8 mouse cellular contexts compared by ENCODE assay signal in the genomic region with DNA sequence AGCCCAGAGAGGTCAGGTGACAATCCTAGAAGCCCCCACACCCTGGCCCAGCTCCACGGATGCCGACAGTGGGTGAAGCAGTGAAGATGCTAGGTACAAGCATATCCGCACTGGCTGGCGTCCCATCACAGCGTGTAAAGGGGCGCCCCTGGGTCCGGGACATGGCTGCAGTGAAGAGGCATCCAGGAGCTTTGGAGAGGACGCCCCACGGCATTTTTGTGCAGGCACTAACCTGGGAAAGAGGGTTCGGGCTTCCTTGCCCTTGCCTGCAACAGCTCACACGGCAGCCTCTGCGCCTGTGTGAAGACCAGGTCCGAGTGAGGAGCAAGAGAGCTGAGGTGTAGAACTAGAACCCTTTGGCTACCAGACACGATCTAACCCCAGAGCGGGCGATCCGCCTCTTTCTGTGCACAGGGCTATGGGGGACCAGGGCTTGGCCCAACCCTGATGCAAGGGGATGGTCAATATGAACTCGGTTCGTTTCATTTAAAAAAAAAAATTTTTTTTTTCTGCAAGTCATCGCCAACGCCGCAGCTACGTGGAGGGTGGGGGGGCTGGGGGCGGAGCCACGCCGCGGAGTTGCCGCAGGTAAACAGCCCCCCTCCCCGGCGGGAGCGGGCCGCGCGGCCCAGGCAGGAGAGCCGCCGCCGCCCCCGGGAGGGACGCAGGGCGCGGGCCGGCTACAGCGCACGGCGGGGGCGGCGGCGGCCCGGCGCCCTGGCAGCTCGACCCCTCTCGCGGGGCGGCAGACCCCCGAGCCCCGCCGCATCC. TPM values are rescaled to one million over a fixed set of nuclear protein-coding genes. Genes with fewer than 3 reads are reported as not detected.
DNase-seq lines count a peak whose midpoint lies in the region; ATAC-seq and TF ChIP-seq lines count a peak whose summit lies in the region.

A gene (plus strand): TSS at position 574 of the 771 bp plus-strand sequence.

- ATAC-seq in intestine, embryonic 15.5 days = peak; percentile 35; the same call in 1 of the 2 replicates

- no peak for TF ChIP-seq CTCF in lung, adult 2 months (IDR thresholded peaks at IDR 0.05; ENCODE audit: insufficient read depth, low read length)
- no peak for TF ChIP-seq CTCF in cerebellum, adult 2 months (IDR thresholded peaks at IDR 0.05; ENCODE audit: borderline replicate concordance, insufficient read depth, low read depth, low read length)
- TF ChIP-seq CTCF in embryonic fibroblast, embryonic 13.5 days (IDR thresholded peaks at IDR 0.05; ENCODE audit: borderline replicate concordance, insufficient read depth, low read length) = no peak

- H3K4me3 ChIP-seq in lung, adult 2 months (replicated peaks; ENCODE audit: extremely low read depth, low read depth, low read length) = peak within 1 kb of the TSS; percentile 54
- H3K4me3 ChIP-seq in cerebellum, adult 2 months (replicated peaks; ENCODE audit: insufficient read depth, low read depth, low read length) = peak within 1 kb of the TSS; percentile 72
- H3K4me3 ChIP-seq in embryonic fibroblast, embryonic 13.5 days (ENCODE audit: insufficient read depth, low read length) = peak within 1 kb of the TSS; percentile 8
- H3K4me3 ChIP-seq in intestine, embryonic 15.5 days (replicated peaks) = peak within 1 kb of the TSS; percentile 57

- H3K9me3 ChIP-seq in intestine, embryonic 15.5 days = no peaks in the 10 kb centered on the region

- no peaks in the 10 kb centered on the region for H3K27me3 ChIP-seq in cerebellum, adult 2 months (ENCODE audit: control insufficient read depth, insufficient read depth, low read length)
- H3K27me3 ChIP-seq in intestine, embryonic 15.5 days (replicated peaks) = peaks cover 27% of the 10 kb centered on the region

- 2% methylated on average over 36 of the region's 57 CpGs for WGBS in lung, adult 2 months
- WGBS in cerebellum, adult 2 months = under 1% methylated on average over 57 of the region's 57 CpGs
- WGBS in intestine, embryonic 15.5 days = 1% methylated on average over 49 of the region's 57 CpGs

- H3K4me1 ChIP-seq in lung, adult 2 months (ENCODE audit: control insufficient read depth, insufficient read depth, low read length) = peaks cover 2% of the 10 kb centered on the region; the same call in 1 of the 2 replicates
- peaks cover 32% of the 10 kb centered on the region for H3K4me1 ChIP-seq in cerebellum, adult 2 months (ENCODE audit: control insufficient read depth, insufficient read depth, low read length)
- H3K4me1 ChIP-seq in embryonic fibroblast, embryonic 13.5 days (ENCODE audit: control insufficient read depth, insufficient read depth, low read length) = no peaks in the 10 kb centered on the region
- no peaks in the 10 kb centered on the region; the same call in 1 of the 2 replicates for H3K4me1 ChIP-seq in intestine, embryonic 15.5 days (replicated peaks)

- TF ChIP-seq POLR2A in lung, adult 2 months (IDR thresholded peaks at IDR 0.05; ENCODE audit: borderline replicate concordance, extremely low read depth, low read depth, low read length) = no peak
- peak; percentile 60; the same call in 1 of the 2 replicates for TF ChIP-seq POLR2A in cerebellum, adult 2 months (IDR thresholded peaks at IDR 0.05; ENCODE audit: borderline replicate concordance, insufficient read depth, low read length)
- no peak for TF ChIP-seq POLR2A in embryonic fibroblast, embryonic 13.5 days (IDR thresholded peaks at IDR 0.05; ENCODE audit: low read depth, low read length)

- H3K4me2 ChIP-seq in intestine, embryonic 15.5 days (replicated peaks) = peak within 1 kb of the TSS; percentile 97

- peak within 1 kb of the TSS; percentile 71 for H3K27ac ChIP-seq in cerebellum, adult 2 months (ENCODE audit: insufficient read depth, low read length)
- H3K27ac ChIP-seq in embryonic fibroblast, embryonic 13.5 days (ENCODE audit: insufficient read depth, low read length) = no peak within 1 kb of the TSS
- no peak within 1 kb of the TSS for H3K27ac ChIP-seq in intestine, embryonic 15.5 days

- peak; percentile 7 for DNase-seq in lung, adult 2 months
- DNase-seq in lung, postnatal 36 days = no peak
- DNase-seq in cerebellum, adult 2 months = peak; percentile 68 to 80
- peak; percentile 4 to 17 for DNase-seq in lung, postnatal 4 days
- DNase-seq in testis, postnatal 14 days (ENCODE audit: low spot score) = peak; percentile 40
- no peak for DNase-seq in thymus, postnatal 36 days

- H3K9ac ChIP-seq in intestine, embryonic 15.5 days = peak within 1 kb of the TSS; percentile 54

- H3K36me3 ChIP-seq in intestine, embryonic 15.5 days = no peaks in the 10 kb centered on the region

RNA-seq across cellular contexts. Expression of the gene that starts here (rescaled TPM):
- polyA plus RNA-seq in lung, adult 2 months (2012; rRNA removed) = 0.28 and 0.36 TPM in 2 replicates
- 134 and 155 TPM in 2 replicates for polyA plus RNA-seq in cerebellum, adult 2 months (2012; rRNA removed)
- not detected in 2 replicates for polyA plus RNA-seq in embryonic fibroblast, embryonic 13.5 days (2011; ENCODE audit: insufficient read length, low read depth, missing spikeins)
- polyA plus RNA-seq in intestine, embryonic 15.5 days (2015; fragmentation: Nextera tagmentation; extraction: Ambion mirVana) = 0.21 and 0.59 TPM in 2 replicates

Comparison
In these comparisons a context has a peak if more than half of its experiments do, and no peak if none do; other contexts are left out.
1. RNA of the gene that starts here (polyA plus RNA-seq): 134 to 155 TPM in cerebellum, adult 2 months; 0.28 to 0.36 TPM in lung, adult 2 months, 0.21 to 0.59 TPM in intestine, embryonic 15.5 days and not detected in embryonic fibroblast, embryonic 13.5 days; every median in the first group is over 10 times any median in the second.
2. DNase-seq: peak in cerebellum, adult 2 months (2 of 2), lung, postnatal 4 days (2 of 2) and testis, postnatal 14 days (single experiment); none in lung, postnatal 36 days (single experiment) and thymus, postnatal 36 days (0 of 2).
3. Peak in DNase-seq and H3K4me3 ChIP-seq in lung, adult 2 months; RNA of the gene not detected or under 1 TPM.
4. Peak in ATAC-seq, H3K4me3 ChIP-seq, H3K9ac ChIP-seq and H3K4me2 ChIP-seq in intestine, embryonic 15.5 days; RNA of the gene not detected or under 1 TPM.
5. H3K4me3 ChIP-seq: peak in every context shown above with its lines; median percentile 72 in cerebellum, adult 2 months; 57 in intestine, embryonic 15.5 days; 54 in lung, adult 2 months; 8 in embryonic fibroblast, embryonic 13.5 days.